Mouse (Mus musculus) heart, embryonic 14.5 days (tissue): ENCODE measurements around the gene Kif26b. TPM values are rescaled to one million over a fixed set of nuclear protein-coding genes. Genes with fewer than 3 reads are reported as not detected.

Experiments
- ATAC-seq: fragments of 200-750 bp; cut with Nextera tagmentation; 2 replicates; pipeline ENCODE4 v1.8.0; 2017; ENCODE audit warnings: low read depth, moderate TSS enrichment; ENCODE audit not compliant: insufficient number of reproducible peaks, insufficient read depth, low FRiP score
- H3K27ac ChIP-seq, 2 experiments: fragments of 200-500 bp in 1 of 2; fragments of 300-500 bp in 1 of 2; sonication (generic) in 1 of 2; replicated peaks in 1 of 2; 2 replicates each; pipeline ENCODE4 v1.5.1; 2012 to 2014; ENCODE audit warnings: low read depth in 2 of 2, low read length in 2 of 2, control low read depth in 1 of 2, mild to moderate bottlenecking in 1 of 2, mixed read lengths in 1 of 2; ENCODE audit not compliant: control insufficient read depth in 1 of 2, insufficient read depth in 1 of 2
- H3K27me3 ChIP-seq: fragments of 300-500 bp; sonication (generic); 2 replicates; pipeline ENCODE4 v1.6.1; 2014; ENCODE audit warnings: mild to moderate bottlenecking, low read length, control low read depth; ENCODE audit not compliant: control insufficient read depth, insufficient read depth
- H3K36me3 ChIP-seq: fragments of 300-500 bp; sonication (generic); 2 replicates; pipeline ENCODE4 v1.6.1; 2014; ENCODE audit warnings: mild to moderate bottlenecking, control low read depth, low read length, mixed read lengths; ENCODE audit not compliant: control insufficient read depth, insufficient read depth
- H3K4me1 ChIP-seq, 2 experiments: fragments of 200-500 bp in 1 of 2; fragments of 300-500 bp in 1 of 2; sonication (generic) in 1 of 2; 2 replicates each; pipeline ENCODE4 v1.6.1; 2012 to 2014; ENCODE audit warnings: low read length in 2 of 2, control low read depth in 1 of 2, mixed read lengths in 1 of 2; ENCODE audit not compliant: control insufficient read depth in 2 of 2, insufficient read depth in 2 of 2
- H3K4me2 ChIP-seq: fragments of 300-500 bp; sonication (generic); 2 replicates; pipeline ENCODE4 v1.6.1; 2014; ENCODE audit warnings: mild to moderate bottlenecking, low read length
- H3K4me3 ChIP-seq, 2 experiments: fragments of 200-500 bp in 1 of 2; fragments of 300-500 bp in 1 of 2; sonication (generic) in 1 of 2; 2 replicates each; pipeline ENCODE4 v1.5.1; 2012 to 2014; ENCODE audit warnings: low read length in 2 of 2, mild to moderate bottlenecking in 2 of 2, control low read depth in 1 of 2, low read depth in 1 of 2, moderate library complexity in 1 of 2; ENCODE audit not compliant: control insufficient read depth in 1 of 2, insufficient read depth in 1 of 2
- H3K9ac ChIP-seq: fragments of 300-500 bp; sonication (generic); 2 replicates; pipeline ENCODE4 v1.6.1; 2014; ENCODE audit warnings: mild to moderate bottlenecking, low read length
- H3K9me3 ChIP-seq: fragments of 300-500 bp; sonication (generic); 2 replicates; pipeline ENCODE4 v1.6.1; 2016; ENCODE audit warnings: low read length, control low read depth; ENCODE audit not compliant: control insufficient read depth
- WGBS: fragments of 180-500 bp; shearing (Covaris S2); extraction: QIAGEN DNeasy Blood & Tissue Kit; methylation state at CpG from one replicate; pipeline ENCODE4 v1.1.7; 2014; 5-methylcytosine and 5-hydroxymethylcytosine counted together
- polyA plus RNA-seq: library from polyadenylated mRNA; unstranded; fragments of >200 nt; fragmentation: Nextera tagmentation; extraction: Ambion mirVana; gene quantifications from 2 replicates; pipeline ENCODE4 v1.2.1, GENCODE M21; 2014

Gene Kif26b
- polyA plus RNA-seq, 1 experiment from 2014 or later = 14.4 TPM

- H3K4me1 ChIP-seq = peaks cover 14 to 41% of the 10 kb centered on the region in 2 experiments
- H3K27me3 ChIP-seq = no peaks in the 10 kb centered on the region
- WGBS = 64% methylated on average over 7 of the region's 7 CpGs
- H3K9me3 ChIP-seq = no peaks in the 10 kb centered on the region
- H3K36me3 ChIP-seq = 0 out of 2 replicates have a peak, but pooled peaks cover 3% of the 10 kb centered on the region
- H3K9ac ChIP-seq = no peak overlapping the region
- no peak overlapping the region for H3K4me2 ChIP-seq
- no peak for ATAC-seq
- no peak overlapping the region for H3K27ac ChIP-seq
- H3K4me3 ChIP-seq = no peak overlapping the region
Measured at GRCm38 (mm10) chr1:178819060-178819459, 290.1 kb downstream of the Kif26b start.

DNA sequence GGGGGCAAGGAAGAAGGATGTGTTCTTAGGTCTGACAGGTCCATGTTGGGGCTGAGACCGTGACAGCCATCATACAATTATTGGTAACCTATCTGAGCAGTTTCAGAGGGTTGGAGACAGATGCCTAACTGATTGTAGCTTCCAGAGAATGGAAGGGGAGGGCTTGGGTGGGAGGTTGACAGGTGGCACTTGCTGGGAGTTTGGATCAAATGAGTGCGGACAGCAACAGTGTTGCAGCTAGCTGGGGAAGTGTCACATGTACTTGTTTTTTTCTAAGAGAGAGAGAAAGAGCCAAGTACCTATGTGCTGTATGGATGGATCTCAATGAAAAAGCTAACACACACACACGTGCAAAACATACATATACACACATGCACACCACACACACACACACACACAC lies 291.2 kb downstream of the Kif26b start:
- H3K9me3 ChIP-seq = no peaks in the 10 kb centered on the region
- no peak overlapping the region for H3K4me3 ChIP-seq
- 78% methylated on average over 3 of the region's 3 CpGs for WGBS
- H3K4me1 ChIP-seq = peaks cover 10 to 31% of the 10 kb centered on the region in 2 experiments
- no peak overlapping the region for H3K4me2 ChIP-seq
- H3K27me3 ChIP-seq = no peaks in the 10 kb centered on the region
- H3K9ac ChIP-seq = no peak overlapping the region
- no peak overlapping the region for H3K27ac ChIP-seq
- ATAC-seq = no peak
- H3K36me3 ChIP-seq = 0 out of 2 replicates have a peak, but pooled peaks cover 3% of the 10 kb centered on the region

DNA sequence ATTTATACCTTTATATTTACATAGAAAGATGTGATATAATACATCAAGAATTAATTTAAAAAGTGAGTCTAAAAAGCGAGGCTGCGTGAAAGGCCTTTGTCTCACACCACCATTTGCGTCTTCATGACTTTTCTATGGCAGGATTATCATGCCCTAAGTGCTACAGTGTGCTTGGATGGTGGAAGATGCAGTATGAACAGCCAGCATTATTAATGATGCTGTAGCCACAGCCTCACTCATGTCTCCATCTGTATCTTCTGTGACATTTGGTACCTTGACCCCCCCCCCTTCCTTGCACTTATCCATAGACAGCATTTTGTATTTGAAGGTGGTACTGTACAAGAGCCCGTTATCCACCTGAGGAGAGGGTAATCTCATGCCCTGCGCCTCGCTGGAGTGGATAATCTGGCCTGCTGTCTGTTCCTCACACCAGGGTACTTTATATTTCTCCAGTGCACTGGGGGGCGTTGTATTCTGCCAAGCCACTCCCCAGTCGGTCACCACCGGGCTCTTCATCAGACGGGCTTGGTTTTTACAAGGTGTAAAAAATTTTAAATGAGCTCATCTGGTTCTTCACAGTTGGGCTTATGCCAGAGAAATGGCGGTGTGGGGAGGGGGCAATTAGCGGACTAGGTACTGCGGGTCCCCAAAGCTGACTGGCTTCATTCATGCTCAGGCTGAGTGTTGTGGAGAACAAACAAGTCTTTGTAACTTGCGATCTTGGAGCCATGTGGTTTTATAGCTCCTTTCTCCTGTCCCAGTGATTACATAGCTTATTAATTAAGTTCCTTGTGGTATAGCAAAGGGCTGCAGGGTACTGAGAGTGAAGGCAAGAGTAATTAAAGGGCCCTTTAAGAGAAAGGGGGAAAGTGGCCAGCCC lies 291.9 kb downstream of the Kif26b start:
- Histone ChIP-seq H3K27ac (no peak overlapping the region), H3K9me3 (no peaks in the 10 kb centered on the region)
- no peak for ATAC-seq

DNA sequence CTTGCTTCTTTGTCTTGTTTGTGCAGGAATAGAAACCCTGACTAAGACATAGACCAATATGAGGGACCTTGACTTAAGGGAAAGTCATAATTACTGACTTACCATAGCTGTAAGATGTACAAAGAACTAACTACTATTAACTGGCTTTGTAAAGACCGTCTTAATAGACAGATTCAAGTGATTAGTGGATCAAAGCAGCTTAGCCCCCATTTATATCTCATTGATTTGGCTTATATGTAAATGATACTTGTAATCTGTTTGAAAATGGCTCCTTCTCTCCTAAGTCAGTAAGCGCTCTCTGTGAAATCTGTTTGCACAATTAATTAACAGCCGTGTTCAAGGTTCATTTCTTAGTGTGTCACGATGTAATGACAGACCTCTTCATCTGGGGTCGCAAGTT lies 295.9 kb downstream of the Kif26b start:
- Histone ChIP-seq H3K4me3 (no peak overlapping the region), H3K4me1 (peaks cover 10 to 29% of the 10 kb centered on the region in 2 experiments), H3K27me3 (no peaks in the 10 kb centered on the region), H3K9me3 (no peaks in the 10 kb centered on the region), H3K36me3 (0 out of 2 replicates have a peak, but pooled peaks cover 3% of the 10 kb centered on the region), H3K4me2 (no peak overlapping the region), H3K27ac (no peak overlapping the region), H3K9ac (no peak overlapping the region)
- WGBS = 46% methylated on average over 5 of the region's 5 CpGs
- ATAC-seq = no peak

More for the DNA sequence above, 291.9 kb downstream of the Kif26b start:
- H3K9ac ChIP-seq = no peak overlapping the region
- no peaks in the 10 kb centered on the region for H3K27me3 ChIP-seq
- H3K4me2 ChIP-seq = no peak overlapping the region
- H3K4me3 ChIP-seq = no peak overlapping the region
- H3K4me1 ChIP-seq = peaks cover 12 to 36% of the 10 kb centered on the region in 2 experiments
- H3K36me3 ChIP-seq = 0 out of 2 replicates have a peak, but pooled peaks cover 3% of the 10 kb centered on the region
- 79% methylated on average over 14 of the region's 14 CpGs for WGBS

DNA sequence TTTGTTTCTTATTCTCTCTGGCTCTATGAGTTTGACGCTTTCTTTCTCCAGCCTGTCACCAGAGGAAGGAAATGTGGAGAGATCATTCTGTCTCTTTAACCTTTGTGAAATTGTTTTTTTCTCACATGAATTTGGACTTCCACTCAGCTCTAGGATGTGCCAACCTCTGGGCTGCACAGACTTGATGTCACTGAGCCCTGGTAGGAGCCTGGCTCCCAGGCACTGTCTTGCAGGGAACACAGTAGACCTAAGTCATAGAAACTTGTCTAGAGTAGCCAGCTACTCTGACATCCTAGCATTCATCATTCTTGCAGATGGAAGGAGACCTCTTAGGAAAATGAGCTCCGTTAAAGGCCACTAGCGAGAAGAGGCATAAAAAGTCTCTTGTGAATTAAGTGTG lies 298.3 kb downstream of the Kif26b start:
- WGBS = 91% methylated on average over 3 of the region's 3 CpGs
- no peaks in the 10 kb centered on the region for H3K27me3 ChIP-seq
- ATAC-seq = no peak

GRCm38 (mm10) chr1:178829456-178829855 lies 300.5 kb downstream of the Kif26b start:
- no peaks in the 10 kb centered on the region for H3K9me3 ChIP-seq
- no peak for ATAC-seq
- peaks cover 6 to 7% of the 10 kb centered on the region in 2 experiments; a peak in 2 of 4 replicates for H3K4me1 ChIP-seq
- 62% methylated on average over 4 of the region's 4 CpGs for WGBS
- no peak overlapping the region for H3K9ac ChIP-seq
- H3K27me3 ChIP-seq = no peaks in the 10 kb centered on the region
- no peak overlapping the region for H3K4me2 ChIP-seq
- H3K4me3 ChIP-seq = no peak overlapping the region
- H3K36me3 ChIP-seq = no peaks in the 10 kb centered on the region
- H3K27ac ChIP-seq = no peak overlapping the region

More for the DNA sequence above, 298.3 kb downstream of the Kif26b start:
- Histone ChIP-seq H3K36me3 (no peaks in the 10 kb centered on the region), H3K4me2 (no peak overlapping the region), H3K9me3 (no peaks in the 10 kb centered on the region), H3K27ac (no peak overlapping the region), H3K4me3 (no peak overlapping the region), H3K4me1 (peaks cover 5 to 10% of the 10 kb centered on the region in 2 experiments; a peak in 3 of 4 replicates), H3K9ac (no peak overlapping the region)

DNA sequence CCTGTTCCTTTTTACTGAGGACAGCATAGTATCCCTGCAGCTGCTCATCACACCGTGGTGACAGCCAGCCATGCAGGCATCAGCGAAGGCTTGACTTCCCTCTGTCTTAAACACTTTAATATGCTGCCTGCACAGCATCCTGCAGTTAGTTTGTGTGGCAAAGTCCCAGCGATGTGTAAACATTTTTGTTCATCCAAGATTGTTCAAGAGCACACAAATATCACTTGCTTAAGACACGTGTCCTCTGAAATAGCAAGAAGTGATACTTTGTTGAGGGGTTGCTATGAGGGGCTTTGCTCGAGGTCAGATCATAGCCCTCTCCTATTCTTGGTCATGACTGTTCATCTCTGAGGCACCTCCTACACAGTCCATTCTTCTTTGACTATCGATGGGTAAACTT lies 303.6 kb downstream of the Kif26b start:
- Histone ChIP-seq H3K4me3 (no peak overlapping the region), H3K27me3 (no peaks in the 10 kb centered on the region), H3K4me2 (no peak overlapping the region), H3K27ac (no peak overlapping the region), H3K4me1 (peaks cover 0 to 5% of the 10 kb centered on the region in 2 experiments; a peak in 1 of 4 replicates), H3K36me3 (no peaks in the 10 kb centered on the region), H3K9ac (no peak overlapping the region), H3K9me3 (no peaks in the 10 kb centered on the region)
- no peak for ATAC-seq
- 74% methylated on average over 6 of the region's 6 CpGs for WGBS
